Mouse (Mus musculus) liver, embryonic 11.5 days (tissue): ENCODE data around the gene Pck1. TPM values are rescaled to one million over a fixed set of nuclear protein-coding genes. Genes with fewer than 3 reads are reported as not detected.

Experiments
- ATAC-seq: fragments of 200-750 bp; cut with Nextera tagmentation; replicated peaks from 2 replicates; pipeline ENCODE4 v1.8.0; 2017; ENCODE audit warnings: moderate number of reproducible peaks, mild to moderate bottlenecking, moderate TSS enrichment, moderate library complexity; ENCODE audit not compliant: low FRiP score
- DNase-seq: peaks from one replicate; pipeline ENCODE4 v3.0.0-alpha.2; 2017; ENCODE audit warnings: low spot score
- H3K27ac ChIP-seq: fragments of 300-500 bp; sonication (generic); 2 replicates; pipeline ENCODE4 v1.5.1; 2014; ENCODE audit warnings: mild to moderate bottlenecking, low read depth, low read length, control low read depth
- H3K27me3 ChIP-seq: fragments of 300-500 bp; sonication (generic); replicated peaks from 2 replicates; pipeline ENCODE4 v1.6.1; 2014; ENCODE audit warnings: low read length, mixed read lengths; ENCODE audit not compliant: control insufficient read depth, insufficient read depth
- H3K36me3 ChIP-seq: fragments of 300-500 bp; sonication (generic); 2 replicates; pipeline ENCODE4 v1.6.1; 2014; ENCODE audit warnings: mild to moderate bottlenecking, low read length, moderate library complexity, mixed read lengths; ENCODE audit not compliant: control insufficient read depth, insufficient read depth
- H3K4me1 ChIP-seq: fragments of 300-500 bp; sonication (generic); replicated peaks from 2 replicates; pipeline ENCODE4 v1.6.1; 2014; ENCODE audit warnings: low read length, mixed read lengths; ENCODE audit not compliant: control insufficient read depth, insufficient read depth
- H3K4me2 ChIP-seq: fragments of 300-500 bp; sonication (generic); 2 replicates; pipeline ENCODE4 v1.6.1; 2014; ENCODE audit warnings: mild to moderate bottlenecking, control low read depth, moderate library complexity
- H3K4me3 ChIP-seq: fragments of 300-500 bp; sonication (generic); 2 replicates; pipeline ENCODE4 v1.5.1; 2014; ENCODE audit warnings: low read depth, low read length, control low read depth
- H3K9ac ChIP-seq: fragments of 300-500 bp; sonication (generic); 2 replicates; pipeline ENCODE4 v1.6.1; 2014; ENCODE audit warnings: low read depth, low read length, control low read depth
- H3K9me3 ChIP-seq: fragments of 300-500 bp; sonication (generic); 2 replicates; pipeline ENCODE4 v1.6.1; 2016; ENCODE audit warnings: low read length, inconsistent platforms, mixed read lengths; ENCODE audit not compliant: control insufficient read depth
- WGBS: fragments of 180-500 bp; shearing (Covaris S2); extraction: QIAGEN DNeasy Blood & Tissue Kit; methylation state at CpG from one replicate; pipeline ENCODE4 v1.1.7; 2014; 5-methylcytosine and 5-hydroxymethylcytosine counted together
- polyA plus RNA-seq: library from polyadenylated mRNA; unstranded; fragments of >200 nt; fragmentation: Nextera tagmentation; extraction: Ambion mirVana; gene quantifications from 2 replicates; pipeline ENCODE4 v1.2.1, GENCODE M21; 2014

The Pck1 gene
- polyA plus RNA-seq, 1 experiment from 2014 or later: 0.23 TPM

DNA sequence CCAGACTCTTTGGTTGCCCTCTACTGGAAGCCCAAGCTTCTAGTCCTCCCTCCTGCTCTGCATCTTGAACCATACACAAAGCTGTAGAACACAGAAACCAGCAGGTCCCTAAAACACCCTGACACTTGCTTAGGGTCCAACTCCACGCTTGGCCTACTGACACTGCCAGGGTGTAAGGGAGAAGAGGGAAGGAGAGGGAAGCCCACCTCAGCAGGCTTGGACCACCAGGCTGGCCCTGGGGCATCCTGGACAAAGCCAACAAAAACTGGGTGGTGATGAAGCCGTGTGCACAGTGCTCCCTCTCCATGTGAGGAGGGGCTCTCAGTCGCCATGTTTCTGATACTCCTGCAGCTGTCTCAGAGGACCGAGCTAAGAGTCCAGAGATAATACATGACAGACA is 27.2 kb downstream of the Pck1 start:
- H3K9me3 ChIP-seq: no peaks in the 10 kb centered on the region
- peaks cover 12% of the 10 kb centered on the region; the same call in 1 of the 2 replicates for H3K27me3 ChIP-seq
- ATAC-seq: no peak
- 73% methylated on average over 4 of the region's 4 CpGs for WGBS
- H3K4me1 ChIP-seq: no peaks in the 10 kb centered on the region
- no peak overlapping the region for H3K4me3 ChIP-seq
- H3K36me3 ChIP-seq: no peaks in the 10 kb centered on the region
- no peak overlapping the region for H3K9ac ChIP-seq
- peak; percentile 19 for DNase-seq
- no peak overlapping the region for H3K4me2 ChIP-seq
- H3K27ac ChIP-seq: no peak overlapping the region

DNA sequence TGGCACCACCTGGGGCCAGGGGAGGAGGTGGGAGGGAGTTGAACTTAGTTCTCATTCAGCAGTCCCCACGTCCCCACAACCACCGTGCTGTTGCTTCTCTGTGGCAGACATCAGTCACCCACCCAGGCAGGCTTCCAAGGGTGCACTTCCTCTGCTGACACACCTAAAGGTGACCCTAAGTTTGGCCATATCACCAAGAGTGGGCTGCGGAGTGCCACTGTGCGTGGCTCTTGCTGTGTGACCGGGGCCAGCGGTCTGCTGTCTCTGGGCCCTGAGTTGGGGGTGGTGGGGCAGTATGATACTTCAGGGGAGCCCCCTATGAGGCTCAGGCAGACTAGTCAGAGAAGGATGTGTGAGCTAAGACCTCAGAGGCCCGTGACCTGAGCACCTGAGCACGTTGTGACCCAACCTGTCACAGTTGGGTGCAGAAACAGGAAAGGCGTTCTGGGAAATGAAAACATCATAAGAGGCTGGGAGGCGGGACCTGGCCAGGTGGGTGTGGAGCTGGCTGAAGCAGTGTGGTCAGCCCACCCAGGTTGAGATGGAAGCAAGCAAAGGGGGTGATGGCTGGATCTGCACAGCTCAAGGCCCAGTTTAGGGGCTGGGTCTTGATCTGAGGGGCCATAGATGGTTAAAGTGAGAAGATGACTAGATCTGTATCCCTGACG is 28.0 kb downstream of the Pck1 start:
- 78% methylated on average over 11 of the region's 11 CpGs for WGBS
- peaks cover 12% of the 10 kb centered on the region; the same call in 1 of the 2 replicates for H3K27me3 ChIP-seq
- H3K27ac ChIP-seq: no peak overlapping the region
- H3K36me3 ChIP-seq: no peaks in the 10 kb centered on the region
- H3K4me2 ChIP-seq: no peak overlapping the region
- H3K9me3 ChIP-seq: no peaks in the 10 kb centered on the region
- no peaks in the 10 kb centered on the region for H3K4me1 ChIP-seq
- no peak overlapping the region for H3K4me3 ChIP-seq
- DNase-seq (peak; percentile 21), ATAC-seq (no peak)
- no peak overlapping the region for H3K9ac ChIP-seq

DNA sequence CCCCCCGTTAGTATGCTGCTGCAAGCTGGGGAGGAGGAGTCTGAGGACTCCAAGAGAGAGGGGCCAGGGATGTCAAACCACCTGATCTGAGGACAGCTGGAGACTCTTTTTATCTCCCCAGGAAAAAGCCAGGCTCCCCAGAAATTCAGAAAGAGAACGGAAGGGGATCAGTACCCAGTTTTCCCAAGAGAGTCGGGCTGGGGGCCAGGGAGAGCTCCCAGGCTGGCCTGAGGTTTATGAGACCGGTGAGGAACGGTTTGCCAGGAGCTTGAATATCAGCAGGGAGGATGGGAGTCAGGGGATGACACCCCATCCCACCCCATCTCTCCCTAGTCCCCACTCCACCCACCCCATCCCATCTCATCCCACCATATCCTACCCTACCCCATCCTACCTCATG is 28.6 kb downstream of the Pck1 start:
- ATAC-seq (no peak), DNase-seq (peak; percentile 11)
- Histone ChIP-seq H3K9ac (no peak overlapping the region), H3K4me2 (no peak overlapping the region), H3K36me3 (no peaks in the 10 kb centered on the region), H3K27me3 (peaks cover 12% of the 10 kb centered on the region; the same call in 1 of the 2 replicates), H3K4me1 (no peaks in the 10 kb centered on the region), H3K9me3 (no peaks in the 10 kb centered on the region), H3K4me3 (no peak overlapping the region), H3K27ac (no peak overlapping the region)
- 62% methylated on average over 4 of the region's 5 CpGs for WGBS

DNA sequence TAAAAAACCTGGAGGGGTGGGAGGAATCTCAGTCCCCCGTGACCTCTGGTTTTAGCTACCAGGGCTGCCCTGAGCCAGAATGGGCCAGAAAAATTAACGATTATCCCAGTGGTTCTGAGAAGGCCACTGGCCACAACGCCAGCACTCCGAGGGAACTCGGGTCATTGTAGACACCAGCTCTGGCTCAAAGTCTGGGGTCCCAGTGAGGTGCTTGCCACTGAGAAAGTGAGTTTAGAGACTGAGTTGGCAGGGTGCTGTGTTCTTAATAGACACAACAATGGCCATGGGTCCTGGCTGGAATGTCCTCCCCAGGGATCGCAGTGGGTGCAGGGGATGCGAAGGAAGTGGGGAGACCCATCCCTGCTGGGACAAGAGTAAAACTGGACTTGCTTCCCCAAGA is 29.1 kb downstream of the Pck1 start:
- Histone ChIP-seq H3K36me3 (no peaks in the 10 kb centered on the region), H3K27ac (no peak overlapping the region), H3K9me3 (no peaks in the 10 kb centered on the region), H3K4me3 (no peak overlapping the region), H3K27me3 (peaks cover 12% of the 10 kb centered on the region; the same call in 1 of the 2 replicates), H3K4me2 (no peak overlapping the region), H3K9ac (no peak overlapping the region), H3K4me1 (no peaks in the 10 kb centered on the region)
- ATAC-seq (no peak), DNase-seq (peak; percentile 24)
- whole genome bisulfite sequencing: 83% methylated on average over 7 of the region's 7 CpGs

DNA sequence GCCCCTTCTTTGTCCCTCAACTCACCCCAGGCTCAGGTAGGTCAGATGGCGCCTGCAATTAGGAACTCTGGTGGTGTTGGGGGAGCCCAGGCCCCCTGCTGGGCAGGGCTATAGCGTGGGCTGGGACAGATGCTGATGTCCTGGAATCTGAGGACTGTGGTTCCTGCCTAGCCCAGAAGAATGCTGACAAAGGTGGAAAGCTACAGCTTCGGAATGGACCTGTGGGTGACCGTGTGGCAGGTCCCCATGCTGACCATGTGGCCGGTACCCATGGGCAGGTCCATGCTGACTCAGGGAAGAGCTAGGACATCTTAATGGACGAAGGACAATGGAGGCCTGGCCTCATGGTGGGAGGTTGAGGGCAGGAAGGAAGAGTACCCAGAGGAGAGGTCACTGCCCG is 29.9 kb downstream of the Pck1 start:
- H3K9me3 ChIP-seq: no peaks in the 10 kb centered on the region
- no peak overlapping the region for H3K4me3 ChIP-seq
- DNase-seq (no peak), ATAC-seq (no peak)
- no peaks in the 10 kb centered on the region for H3K36me3 ChIP-seq
- 68% methylated on average over 7 of the region's 7 CpGs for WGBS
- H3K27me3 ChIP-seq: peaks cover 11% of the 10 kb centered on the region; the same call in 1 of the 2 replicates
- H3K4me1 ChIP-seq: no peaks in the 10 kb centered on the region
- no peak overlapping the region for H3K4me2 ChIP-seq
- no peak overlapping the region for H3K9ac ChIP-seq
- no peak overlapping the region for H3K27ac ChIP-seq

DNA sequence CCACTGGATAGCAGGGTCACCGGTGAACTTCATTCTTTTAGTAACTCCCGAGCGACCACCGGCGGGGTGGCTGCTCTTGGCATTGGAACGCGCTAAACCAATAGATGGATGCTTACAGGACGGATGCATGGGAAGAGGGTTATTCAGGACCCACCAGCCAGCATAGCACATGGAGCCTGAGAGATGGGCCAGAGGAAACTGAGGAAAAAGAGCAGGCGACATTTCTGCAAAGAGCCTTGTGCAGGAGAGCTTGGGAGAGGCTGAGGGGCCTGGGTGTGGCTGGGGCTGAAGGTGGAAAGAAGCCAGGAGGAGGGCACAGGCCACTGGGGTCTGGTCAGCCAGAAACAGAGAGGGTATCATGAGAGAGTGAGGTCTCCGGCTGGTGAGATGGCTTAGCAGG is 30.5 kb downstream of the Pck1 start:
- H3K36me3 ChIP-seq: no peaks in the 10 kb centered on the region
- 87% methylated on average over 10 of the region's 10 CpGs for WGBS
- no peaks in the 10 kb centered on the region for H3K9me3 ChIP-seq
- no peak overlapping the region for H3K4me3 ChIP-seq
- H3K27me3 ChIP-seq: peaks cover 7% of the 10 kb centered on the region; the same call in 1 of the 2 replicates
- H3K4me2 ChIP-seq: no peak overlapping the region
- no peak for ATAC-seq
- no peak overlapping the region for H3K9ac ChIP-seq
- no peak overlapping the region for H3K27ac ChIP-seq
- no peaks in the 10 kb centered on the region for H3K4me1 ChIP-seq
- no peak for DNase-seq

DNA sequence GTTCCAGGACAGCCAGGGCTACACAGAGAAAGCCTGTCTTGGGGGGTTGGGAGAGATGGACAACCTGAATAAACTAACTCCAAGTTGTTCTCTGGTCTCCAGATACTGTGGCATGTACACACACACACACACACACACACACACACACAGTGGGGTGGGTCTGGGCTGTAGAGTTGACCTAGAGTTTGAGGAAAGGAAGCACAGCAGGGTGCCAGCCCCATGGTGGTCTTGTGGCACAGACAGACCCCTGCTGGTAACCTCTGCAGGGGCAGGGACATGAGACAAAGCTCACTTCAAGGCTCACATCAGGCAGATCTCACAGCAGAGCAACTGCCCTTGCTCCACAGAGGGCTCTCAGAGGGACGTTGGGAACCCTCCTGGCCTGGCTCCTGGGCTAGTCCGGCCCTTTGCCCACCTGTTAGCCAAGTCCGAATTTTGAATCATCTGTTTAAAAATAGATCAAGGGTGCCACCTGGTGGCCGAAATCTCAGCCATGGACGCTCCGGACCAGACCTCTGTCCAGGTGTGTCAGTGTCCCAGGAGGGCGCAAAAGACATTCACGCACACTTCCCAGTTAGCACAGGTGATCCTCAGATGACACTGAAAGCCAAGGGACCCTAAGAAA is 31.1 kb downstream of the Pck1 start:
- Histone ChIP-seq H3K27ac (no peak overlapping the region), H3K4me2 (no peak overlapping the region), H3K4me1 (no peaks in the 10 kb centered on the region), H3K4me3 (no peak overlapping the region), H3K9ac (no peak overlapping the region), H3K36me3 (no peaks in the 10 kb centered on the region), H3K9me3 (no peaks in the 10 kb centered on the region), H3K27me3 (peaks cover 7% of the 10 kb centered on the region; the same call in 1 of the 2 replicates)
- ATAC-seq (no peak), DNase-seq (peak; percentile 57)
- 9% methylated on average over 8 of the region's 8 CpGs for WGBS

DNA sequence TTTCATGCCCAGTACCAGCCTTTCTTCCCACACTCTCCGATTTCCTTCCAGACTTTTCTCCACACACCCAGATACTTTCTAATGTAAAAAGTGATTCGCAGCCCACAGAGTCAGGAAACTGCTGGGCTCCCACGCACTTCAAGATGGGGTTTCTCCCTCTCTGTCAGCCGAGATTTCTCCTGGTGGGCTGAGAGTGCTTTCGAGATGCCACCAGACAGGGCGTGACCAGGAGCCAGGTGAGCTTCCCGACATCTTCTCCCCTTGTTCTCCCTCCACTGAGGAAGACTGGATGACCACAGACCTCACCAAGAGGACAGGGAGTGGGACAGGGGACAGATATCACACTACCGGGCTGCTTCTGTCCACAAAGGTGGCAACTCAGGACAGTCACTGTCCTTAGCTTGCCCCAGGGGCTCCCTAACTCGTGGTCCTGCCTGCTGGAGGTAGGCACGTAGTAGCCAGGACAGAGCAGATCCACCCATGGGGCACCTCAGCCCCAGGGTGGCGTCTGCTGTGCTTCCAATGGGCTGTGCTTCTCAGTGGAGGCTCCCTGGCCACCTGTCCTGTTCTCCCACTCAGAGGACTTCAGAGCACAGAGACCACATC is 31.7 kb downstream of the Pck1 start:
- DNase-seq (peak; percentile 32), ATAC-seq (no peak)
- no peak overlapping the region for H3K4me2 ChIP-seq
- H3K36me3 ChIP-seq: no peaks in the 10 kb centered on the region
- H3K4me1 ChIP-seq: no peaks in the 10 kb centered on the region
- no peaks in the 10 kb centered on the region for H3K9me3 ChIP-seq
- no peak overlapping the region for H3K4me3 ChIP-seq
- peaks cover 5% of the 10 kb centered on the region; the same call in 1 of the 2 replicates for H3K27me3 ChIP-seq
- H3K27ac ChIP-seq: no peak overlapping the region
- WGBS: 53% methylated on average over 11 of the region's 11 CpGs
- H3K9ac ChIP-seq: no peak overlapping the region
